Comparison of ENCODE assay signal across 8 mouse cellular contexts in the genomic region with DNA sequence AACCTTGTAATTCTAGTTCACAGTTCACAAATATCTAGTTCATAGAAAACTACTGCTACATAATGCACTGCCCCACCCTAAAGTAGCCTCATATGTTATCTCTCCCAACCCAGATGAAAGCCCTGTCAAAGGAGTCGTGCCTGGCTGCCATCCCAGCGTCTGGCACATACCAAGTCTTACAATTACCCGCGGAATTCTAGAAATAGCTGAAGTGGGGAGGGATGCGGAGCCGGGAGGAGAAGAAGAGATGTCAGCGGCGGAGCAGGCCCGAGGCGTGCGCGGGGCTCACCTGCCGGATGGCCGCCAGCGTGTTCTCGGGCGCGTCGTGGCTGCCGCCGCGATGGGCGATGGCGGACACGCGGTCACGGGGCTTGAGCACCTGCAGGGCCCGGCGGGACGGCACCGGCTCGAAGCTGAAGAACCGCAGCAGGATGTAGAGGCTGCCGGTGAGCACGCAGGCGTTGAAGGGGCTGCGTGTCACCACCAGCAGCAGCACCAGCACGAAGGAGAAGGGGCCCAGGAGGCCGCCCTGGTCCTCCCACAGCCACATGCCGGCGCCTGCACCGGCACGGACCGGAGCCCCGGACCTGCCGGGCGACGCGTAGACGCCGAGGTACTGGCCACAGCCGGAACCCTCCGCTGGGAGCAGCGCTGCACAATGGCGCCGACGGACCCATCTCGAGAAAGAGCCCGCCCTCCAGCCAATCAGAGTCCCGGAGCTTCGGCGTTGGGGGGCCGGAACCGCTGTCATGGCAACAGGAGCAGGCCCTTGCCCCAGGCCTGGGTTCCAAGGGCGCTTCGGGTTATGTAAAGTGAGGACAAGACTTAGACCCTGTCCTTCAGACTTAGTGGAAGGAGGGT. TPM values are rescaled to one million over a fixed set of nuclear protein-coding genes. Genes with fewer than 3 reads are reported as not detected.
A peak's percentile ranks its signal among the peaks of the same experiment; 100 is the strongest.
DNase-seq lines count a peak whose midpoint lies in the region; ATAC-seq and TF ChIP-seq lines count a peak whose summit lies in the region.

A gene (minus strand): TSS at position 678 of the 861 bp plus-strand sequence.

- H3K36me3 ChIP-seq in E14TG2a.4 (ENCODE audit: insufficient read depth, low read length): peaks cover 20% of the 10 kb centered on the region
- H3K36me3 ChIP-seq in forebrain, embryonic 13.5 days (ENCODE audit: poor library complexity, severe bottlenecking): peaks cover 16% of the 10 kb centered on the region
- peaks cover 4% of the 10 kb centered on the region; the same call in 1 of the 2 replicates for H3K36me3 ChIP-seq in liver, postnatal 0 days (replicated peaks; ENCODE audit: insufficient read depth, low read length)
- no peaks in the 10 kb centered on the region for H3K36me3 ChIP-seq in neural tube, embryonic 14.5 days (ENCODE audit: control insufficient read depth, insufficient read depth, low read length)

- WGBS in forebrain, embryonic 13.5 days: under 1% methylated on average over 66 of the region's 66 CpGs
- WGBS in large intestine, adult 2 months: 1% methylated on average over 66 of the region's 66 CpGs
- WGBS in liver, postnatal 0 days (ENCODE audit: insufficient replicate concordance): under 1% methylated on average over 66 of the region's 66 CpGs
- under 1% methylated on average over 66 of the region's 66 CpGs for WGBS in neural tube, embryonic 14.5 days

- DNase-seq in c-Kit-positive CD71-positive TER-119-positive erythroid progenitor cells, embryonic 14.5 days (ENCODE audit: low spot score): peak; percentile 82
- DNase-seq in heart, postnatal 10 days: peak; percentile 92 to 93
- DNase-seq in large intestine, adult 2 months (ENCODE audit: low read depth, low spot score): peak; percentile 39
- peak; percentile 91 for DNase-seq in liver, postnatal 0 days
- DNase-seq in testis, postnatal 10 days (ENCODE audit: low spot score): peak; percentile 93

- no peaks in the 10 kb centered on the region for H3K27me3 ChIP-seq in E14TG2a.4 (ENCODE audit: insufficient read depth, low read length)
- H3K27me3 ChIP-seq in forebrain, embryonic 13.5 days: no peaks in the 10 kb centered on the region
- H3K27me3 ChIP-seq in liver, postnatal 0 days (ENCODE audit: insufficient read depth, low read length): no peaks in the 10 kb centered on the region
- peaks cover 4% of the 10 kb centered on the region; the same call in 1 of the 2 replicates for H3K27me3 ChIP-seq in neural tube, embryonic 14.5 days (ENCODE audit: control insufficient read depth, insufficient read depth, low read length)

- intact Hi-C loops in heart, postnatal 10 days (cut with DNase I): no loop called here

- peak; percentile 97 for ATAC-seq in forebrain, embryonic 13.5 days
- peak; percentile 82 for ATAC-seq in liver, postnatal 0 days
- peak; percentile 97 for ATAC-seq in neural tube, embryonic 14.5 days (ENCODE audit: low read depth)

- TF ChIP-seq EP300 in liver, postnatal 0 days (IDR thresholded peaks at IDR 0.05; ENCODE audit: low read depth): no peak

- peak within 1 kb of the TSS; percentile 88 for H3K27ac ChIP-seq in forebrain, embryonic 13.5 days
- H3K27ac ChIP-seq in liver, postnatal 0 days (ENCODE audit: low read depth): peak within 1 kb of the TSS; percentile 95
- peak within 1 kb of the TSS; percentile 93 for H3K27ac ChIP-seq in neural tube, embryonic 14.5 days (ENCODE audit: low read depth, low read length)

- peak within 1 kb of the TSS; percentile 91 for H3K4me3 ChIP-seq in E14TG2a.4 (replicated peaks; ENCODE audit: low read length)
- H3K4me3 ChIP-seq in forebrain, embryonic 13.5 days: peak within 1 kb of the TSS; percentile 84
- peak within 1 kb of the TSS; percentile 95 for H3K4me3 ChIP-seq in liver, postnatal 0 days (ENCODE audit: low read depth, low read length)
- peak within 1 kb of the TSS; percentile 90 for H3K4me3 ChIP-seq in neural tube, embryonic 14.5 days (ENCODE audit: low read depth, low read length)

- H3K9ac ChIP-seq in forebrain, embryonic 13.5 days: peak within 1 kb of the TSS; percentile 92
- H3K9ac ChIP-seq in liver, postnatal 0 days (replicated peaks): peak within 1 kb of the TSS; percentile 93
- H3K9ac ChIP-seq in neural tube, embryonic 14.5 days (replicated peaks; ENCODE audit: low read depth, low read length): peak within 1 kb of the TSS; percentile 95

- peak within 1 kb of the TSS; percentile 68 for H3K4me2 ChIP-seq in forebrain, embryonic 13.5 days
- peak within 1 kb of the TSS; percentile 93 for H3K4me2 ChIP-seq in liver, postnatal 0 days (ENCODE audit: low read depth, low read length)
- H3K4me2 ChIP-seq in neural tube, embryonic 14.5 days (ENCODE audit: low read depth, low read length): peak within 1 kb of the TSS; percentile 63

- H3K4me1 ChIP-seq in E14TG2a.4 (replicated peaks; ENCODE audit: low read depth, low read length): peaks cover 28% of the 10 kb centered on the region
- peaks cover 30% of the 10 kb centered on the region for H3K4me1 ChIP-seq in forebrain, embryonic 13.5 days
- peaks cover 33% of the 10 kb centered on the region for H3K4me1 ChIP-seq in liver, postnatal 0 days (ENCODE audit: insufficient read depth)
- H3K4me1 ChIP-seq in neural tube, embryonic 14.5 days (ENCODE audit: control insufficient read depth, insufficient read depth, low read length): peaks cover 19% of the 10 kb centered on the region

- no peaks in the 10 kb centered on the region for H3K9me3 ChIP-seq in E14TG2a.4 (ENCODE audit: low read length)
- H3K9me3 ChIP-seq in forebrain, embryonic 13.5 days (replicated peaks): no peaks in the 10 kb centered on the region
- no peaks in the 10 kb centered on the region for H3K9me3 ChIP-seq in liver, postnatal 0 days (ENCODE audit: low read length)
- no peaks in the 10 kb centered on the region for H3K9me3 ChIP-seq in neural tube, embryonic 14.5 days (ENCODE audit: control insufficient read depth, low read length)

- no peak for TF ChIP-seq CTCF in E14TG2a.4 (conservative IDR thresholded peaks at IDR 0.05; ENCODE audit: low read length)
- TF ChIP-seq CTCF in liver, postnatal 0 days (IDR thresholded peaks at IDR 0.05; ENCODE audit: low read depth): no peak

RNA-seq across cellular contexts. Expression of the gene that starts here (rescaled TPM):
- polyA plus RNA-seq in forebrain, embryonic 13.5 days (2015; fragmentation: Nextera tagmentation; extraction: Ambion mirVana): 126 and 131 TPM in 2 replicates
- 10 to 100 TPM; 30.0 to 38.2 TPM for total RNA-seq in heart, postnatal 10 days (2021)
- 36.0 and 74.9 TPM in 2 replicates for polyA plus RNA-seq in large intestine, adult 2 months (2012; rRNA removed)
- 40.1 and 43.1 TPM in 2 replicates for polyA plus RNA-seq in liver, postnatal 0 days (2015; fragmentation: Nextera tagmentation; extraction: Ambion mirVana)
- 248 and 255 TPM in 2 replicates for polyA plus RNA-seq in neural tube, embryonic 14.5 days (2014; fragmentation: Nextera tagmentation; extraction: Ambion mirVana)

Comparison
In these comparisons a context has a peak if more than half of its experiments do, and no peak if none do; other contexts are left out.
1. Peak in every context shown above with its lines: DNase-seq, ATAC-seq, H3K4me3 ChIP-seq and H3K27ac ChIP-seq.
2. DNase-seq: peak in every context shown above with its lines; median percentile 93 in testis, postnatal 10 days; 92 in heart, postnatal 10 days; 91 in liver, postnatal 0 days; 82 in c-Kit-positive CD71-positive TER-119-positive erythroid progenitor cells, embryonic 14.5 days; 39 in large intestine, adult 2 months.